Mouse (Mus musculus) layer of hippocampus, adult 9-10 months (tissue): Measurements from ENCODE around the gene Ndnf.

Experiments
- DNase-seq: peaks from one replicate; pipeline ENCODE4 v3.0.0; 2022; ENCODE audit warnings: low spot score

The Ndnf gene

GRCm38 (mm10) chr6:65758214-65758613, 86.8 kb downstream of the Ndnf start:
- no peak for DNase-seq

- DNase-seq = no peak
These were observed 87.8 kb downstream of the Ndnf start for GRCm38 (mm10) chr6:65759174-65759573.

GRCm38 (mm10) chr6:65760073-65760472, 88.7 kb downstream of the Ndnf start:
- no peak for DNase-seq
